Mouse (Mus musculus): ENCODE measurements around the gene Ank.

The Ank gene

GRCm38 (mm10) chr15:27496596-27497299 lies 30.3 kb downstream of the Ank start:
- no peak for DNase-seq (ENCODE audit: low read depth)

GRCm38 (mm10) chr15:27497300-27497997 lies 31.0 kb downstream of the Ank start:
- DNase-seq (ENCODE audit: low read depth) = no peak

GRCm38 (mm10) chr15:27498078-27498477 lies 31.6 kb downstream of the Ank start:
- DNase-seq (ENCODE audit: low read depth) = no peak

GRCm38 (mm10) chr15:27500390-27500789 lies 33.9 kb downstream of the Ank start:
- no peak for DNase-seq (ENCODE audit: low read depth)

- no peak for DNase-seq (ENCODE audit: low read depth)
Observed at GRCm38 (mm10) chr15:27502338-27502737, 35.9 kb downstream of the Ank start.

- DNase-seq (ENCODE audit: low read depth) = no peak
Observed at GRCm38 (mm10) chr15:27503221-27503620, 36.7 kb downstream of the Ank start.

GRCm38 (mm10) chr15:27503801-27504730 lies 37.6 kb downstream of the Ank start:
- DNase-seq (ENCODE audit: low read depth) = no peak

- DNase-seq (ENCODE audit: low read depth) = peak; percentile 86
Observed at GRCm38 (mm10) chr15:27506127-27506886, 39.8 kb downstream of the Ank start.

- no peak for DNase-seq (ENCODE audit: low read depth)
Observed at GRCm38 (mm10) chr15:27506893-27507596, 40.6 kb downstream of the Ank start.

- DNase-seq (ENCODE audit: low read depth) = no peak
Observed at GRCm38 (mm10) chr15:27508169-27508568, 41.7 kb downstream of the Ank start.

- no peak for DNase-seq (ENCODE audit: low read depth)
Observed at GRCm38 (mm10) chr15:27508982-27509381, 42.5 kb downstream of the Ank start.

- no peak for DNase-seq (ENCODE audit: low read depth)
Observed at GRCm38 (mm10) chr15:27516927-27517326, 50.5 kb downstream of the Ank start.

- peak; percentile 31 for DNase-seq (ENCODE audit: low read depth)
Observed at GRCm38 (mm10) chr15:27518026-27518425, 51.5 kb downstream of the Ank start.

GRCm38 (mm10) chr15:27519857-27520256 lies 53.4 kb downstream of the Ank start:
- DNase-seq (ENCODE audit: low read depth) = no peak

GRCm38 (mm10) chr15:27525233-27526005 lies 58.9 kb downstream of the Ank start:
- DNase-seq (ENCODE audit: low read depth) = peak; percentile 68

- peak; percentile 42 for DNase-seq (ENCODE audit: low read depth)
Observed at GRCm38 (mm10) chr15:27528896-27529295, 62.4 kb downstream of the Ank start.

GRCm38 (mm10) chr15:27530023-27530422 lies 63.5 kb downstream of the Ank start:
- no peak for DNase-seq (ENCODE audit: low read depth)

- no peak for DNase-seq (ENCODE audit: low read depth)
Observed at GRCm38 (mm10) chr15:27533036-27533435, 66.6 kb downstream of the Ank start.

- DNase-seq (ENCODE audit: low read depth) = no peak
Observed at GRCm38 (mm10) chr15:27535681-27536080, 69.2 kb downstream of the Ank start.

GRCm38 (mm10) chr15:27536186-27536585 lies 69.7 kb downstream of the Ank start:
- no peak for DNase-seq (ENCODE audit: low read depth)
